Mouse (Mus musculus): ENCODE measurements around the gene Syngr1. TPM values are rescaled to one million over a fixed set of nuclear protein-coding genes. Genes with fewer than 3 reads are reported as not detected.
A peak's percentile ranks its signal among the peaks of the same experiment; 100 is the strongest.

Syngr1 gene
- polyA plus RNA-seq, 1 experiment from 2014 or later: 62.1 TPM

DNA sequence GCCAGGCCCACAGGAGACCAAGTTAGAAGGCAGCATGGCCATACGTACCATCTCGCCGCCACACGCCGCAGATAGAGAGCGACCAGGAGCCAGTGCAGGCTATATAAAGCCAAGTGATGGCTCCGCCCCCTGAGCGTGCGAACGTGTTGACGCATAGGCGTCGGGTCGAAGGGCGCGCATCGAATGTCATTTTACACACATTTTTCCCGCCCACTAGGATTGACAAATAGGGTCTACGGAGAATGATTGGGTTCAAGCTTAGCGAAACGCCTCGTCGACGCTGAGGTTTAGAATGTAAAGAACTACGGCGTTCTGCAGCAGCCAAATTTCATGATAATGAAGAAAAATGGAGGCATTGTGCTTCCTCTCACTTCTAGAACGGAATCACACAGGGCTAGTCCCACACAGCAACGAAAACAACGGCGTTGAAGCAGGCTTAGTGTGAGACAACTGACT lies 7.8 kb upstream of the Syngr1 start:
- Histone ChIP-seq H3K4me2 (peak overlapping the region; percentile 75), H3K4me3 (peak overlapping the region; percentile 59), H3K27ac (peak overlapping the region; percentile 98), H3K36me3 (replicated peaks) (peaks cover 25% of the 10 kb centered on the region), H3K9ac (peak overlapping the region; percentile 78), H3K4me1 (peaks cover 22% of the 10 kb centered on the region), H3K27me3 (replicated peaks) (no peaks in the 10 kb centered on the region), H3K9me3 (no peaks in the 10 kb centered on the region)
- peak; percentile 96 for ATAC-seq (replicated peaks)
- under 1% methylated on average over 30 of the region's 30 CpGs for WGBS

DNA sequence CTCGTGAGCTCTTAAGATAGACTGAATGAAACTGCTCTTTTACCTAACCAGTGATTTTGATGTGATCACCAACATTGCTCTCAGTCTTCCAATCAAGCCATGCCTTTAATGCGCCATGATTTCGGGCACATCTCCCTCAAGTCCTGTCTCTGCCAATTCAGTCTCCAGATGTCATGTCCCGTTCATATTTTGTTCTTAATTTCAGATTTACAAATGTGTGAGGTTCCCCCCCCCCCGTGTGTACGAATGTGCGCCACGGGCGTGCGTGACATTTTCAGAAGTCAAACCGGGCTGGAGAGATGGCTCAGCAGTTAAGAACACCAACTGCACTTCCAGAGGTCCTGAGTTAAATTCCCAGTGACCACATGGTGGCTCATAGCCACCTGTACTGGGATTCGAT lies 7.4 kb upstream of the Syngr1 start:
- Histone ChIP-seq H3K4me3 (peak overlapping the region; percentile 59), H3K36me3 (replicated peaks) (peaks cover 21% of the 10 kb centered on the region), H3K9me3 (no peaks in the 10 kb centered on the region), H3K4me2 (peak overlapping the region; percentile 75), H3K4me1 (peaks cover 22% of the 10 kb centered on the region), H3K27ac (peak overlapping the region; percentile 98), H3K27me3 (replicated peaks) (no peaks in the 10 kb centered on the region), H3K9ac (peak overlapping the region; percentile 61)
- peak; percentile 27 for ATAC-seq (replicated peaks)
- WGBS: under 1% methylated on average over 12 of the region's 12 CpGs

DNA sequence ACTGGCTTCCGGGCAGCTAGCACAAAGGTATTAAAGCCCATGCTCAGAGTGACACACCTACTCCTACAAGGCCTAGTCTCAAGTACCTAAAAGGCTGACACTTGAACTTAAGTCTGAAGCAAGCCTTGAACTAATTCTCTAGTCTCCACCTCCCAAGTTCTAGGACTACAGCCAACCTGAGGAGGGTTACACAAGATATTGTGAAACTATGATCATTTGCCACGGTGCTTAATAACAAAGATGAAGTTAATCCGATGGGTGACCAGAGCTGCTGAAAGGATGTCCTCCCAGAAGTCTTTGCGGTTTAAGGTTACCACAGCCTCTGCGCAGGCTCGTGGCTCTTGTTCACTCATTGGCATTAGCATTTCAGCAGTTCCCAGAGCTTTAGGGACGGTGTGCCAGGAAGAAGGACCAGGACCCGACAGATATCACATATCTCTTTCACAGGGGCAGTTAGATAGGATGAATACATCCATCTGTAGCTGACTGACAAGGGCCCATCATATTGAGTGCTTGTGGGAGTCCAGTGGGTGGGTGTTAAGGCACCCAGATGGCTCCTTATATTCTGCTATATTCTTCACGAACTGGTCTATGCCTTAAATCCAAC lies 3.6 kb upstream of the Syngr1 start:
- Histone ChIP-seq H3K9ac (no peak overlapping the region), H3K36me3 (replicated peaks) (no peaks in the 10 kb centered on the region), H3K27me3 (replicated peaks) (no peaks in the 10 kb centered on the region), H3K27ac (no peak overlapping the region), H3K4me3 (no peak overlapping the region), H3K4me1 (peaks cover 16% of the 10 kb centered on the region), H3K4me2 (no peak overlapping the region), H3K9me3 (no peaks in the 10 kb centered on the region)
- WGBS: 84% methylated on average over 9 of the region's 9 CpGs
- ATAC-seq (replicated peaks): no peak

DNA sequence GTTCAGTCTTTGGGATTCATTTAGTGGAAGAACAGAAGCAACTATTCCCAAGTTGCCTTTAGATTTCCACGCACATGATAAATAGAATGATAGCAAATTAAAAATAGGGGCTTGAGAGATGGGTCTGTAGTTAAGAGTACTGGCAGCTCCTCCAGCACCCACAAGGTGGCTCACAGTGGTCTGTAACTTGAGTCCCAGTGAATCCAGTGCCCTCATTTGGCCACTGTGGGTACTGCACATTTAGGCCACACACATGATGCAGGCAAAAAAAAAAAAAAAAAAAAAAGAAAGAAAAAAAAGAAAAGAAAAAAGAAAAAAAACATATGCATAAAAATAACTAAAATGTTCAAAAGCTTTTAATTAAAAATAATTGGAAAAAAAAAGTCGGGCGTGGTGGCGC lies 2.5 kb upstream of the Syngr1 start:
- H3K36me3 ChIP-seq (replicated peaks): no peaks in the 10 kb centered on the region
- H3K9ac ChIP-seq: no peak overlapping the region
- no peak overlapping the region for H3K27ac ChIP-seq
- no peaks in the 10 kb centered on the region for H3K27me3 ChIP-seq (replicated peaks)
- 29% methylated on average over 4 of the region's 4 CpGs for WGBS
- no peak for ATAC-seq (replicated peaks)
- H3K4me3 ChIP-seq: no peak overlapping the region
- H3K9me3 ChIP-seq: no peaks in the 10 kb centered on the region
- H3K4me1 ChIP-seq: peaks cover 26% of the 10 kb centered on the region
- H3K4me2 ChIP-seq: no peak overlapping the region

DNA sequence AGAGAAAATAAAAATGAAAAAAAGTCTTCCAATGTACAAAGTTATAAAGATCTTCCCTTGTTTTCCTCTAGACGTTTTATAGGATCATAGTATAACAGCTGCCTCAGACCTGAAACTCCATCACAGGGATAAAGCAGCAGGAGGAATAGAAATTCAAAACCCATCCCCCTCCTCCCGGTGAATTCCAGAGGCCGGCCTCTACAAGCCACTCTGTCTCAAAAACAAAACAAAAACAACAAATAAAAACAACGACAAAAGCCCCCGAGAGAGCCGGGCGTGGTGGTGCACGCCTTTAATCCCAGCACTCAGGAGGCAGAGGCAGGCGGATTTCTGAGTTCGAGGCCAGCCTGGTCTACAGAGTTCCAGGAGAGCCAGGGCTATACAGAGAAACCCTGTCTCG lies 979 bp upstream of the Syngr1 start:
- H3K27ac ChIP-seq: no peak overlapping the region
- ATAC-seq (replicated peaks): no peak
- 74% methylated on average over 11 of the region's 11 CpGs for WGBS
- H3K4me2 ChIP-seq: no peak overlapping the region
- no peaks in the 10 kb centered on the region for H3K27me3 ChIP-seq (replicated peaks)
- H3K9ac ChIP-seq: no peak overlapping the region
- peaks cover 27% of the 10 kb centered on the region for H3K4me1 ChIP-seq
- H3K36me3 ChIP-seq (replicated peaks): no peaks in the 10 kb centered on the region
- H3K9me3 ChIP-seq: no peaks in the 10 kb centered on the region
- H3K4me3 ChIP-seq: no peak overlapping the region

DNA sequence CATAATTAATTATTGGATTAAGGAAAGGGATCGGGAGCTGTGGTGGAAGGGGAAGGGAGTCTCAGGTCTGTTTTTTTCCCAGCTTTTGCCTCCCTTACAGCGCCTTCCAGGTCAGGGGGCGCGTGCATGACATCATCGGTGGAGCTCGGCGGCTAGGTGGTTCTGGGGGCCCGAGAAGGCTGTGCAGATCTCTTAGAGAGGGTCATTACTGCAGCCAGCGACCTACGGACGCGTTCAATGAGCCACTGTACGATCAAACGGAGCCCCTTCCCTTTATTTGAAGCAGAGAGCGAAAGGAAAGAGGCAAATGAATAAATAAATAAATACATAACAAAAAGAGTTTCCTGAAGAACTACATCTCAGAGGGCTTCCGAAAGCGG lies 403 bp upstream of the Syngr1 start:
- Histone ChIP-seq H3K4me2 (peak overlapping the region; percentile 78), H3K36me3 (replicated peaks) (no peaks in the 10 kb centered on the region), H3K9me3 (no peaks in the 10 kb centered on the region), H3K27ac (peak overlapping the region; percentile 67), H3K9ac (peak overlapping the region; percentile 82), H3K4me1 (peaks cover 27% of the 10 kb centered on the region), H3K4me3 (peak overlapping the region; percentile 85), H3K27me3 (replicated peaks) (no peaks in the 10 kb centered on the region)
- WGBS: under 1% methylated on average over 17 of the region's 17 CpGs
- ATAC-seq (replicated peaks): no peak

DNA sequence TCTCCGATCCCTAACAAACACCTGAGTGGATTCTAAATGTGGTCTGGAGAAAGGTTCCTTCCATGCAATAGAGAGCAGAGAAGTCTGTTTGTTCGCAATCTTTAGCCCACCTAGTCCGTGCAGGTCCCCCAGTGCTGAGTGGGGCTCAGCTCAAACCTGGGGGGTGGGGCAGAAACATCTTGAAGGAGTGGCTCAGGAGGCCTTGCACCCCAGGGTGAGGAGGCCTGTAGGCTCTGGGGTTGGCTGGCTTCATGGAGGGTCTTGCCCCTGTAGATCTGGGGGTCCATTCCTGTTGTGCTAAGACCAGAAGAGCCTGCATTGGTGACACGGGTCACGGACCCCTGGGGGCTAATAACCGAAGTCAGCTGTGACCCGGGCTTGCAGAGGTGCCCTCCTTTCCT lies 907 bp downstream of the Syngr1 start:
- Histone ChIP-seq H3K9me3 (no peaks in the 10 kb centered on the region), H3K4me1 (peaks cover 35% of the 10 kb centered on the region), H3K4me3 (peak overlapping the region; percentile 85), H3K4me2 (peak overlapping the region; percentile 78), H3K27me3 (replicated peaks) (no peaks in the 10 kb centered on the region), H3K9ac (peak overlapping the region; percentile 82), H3K36me3 (replicated peaks) (no peaks in the 10 kb centered on the region), H3K27ac (peak overlapping the region; percentile 67)
- 19% methylated on average over 7 of the region's 7 CpGs for WGBS
- ATAC-seq (replicated peaks): 0 out of 2 replicates have a peak, but pooled peaks have one; percentile 22

DNA sequence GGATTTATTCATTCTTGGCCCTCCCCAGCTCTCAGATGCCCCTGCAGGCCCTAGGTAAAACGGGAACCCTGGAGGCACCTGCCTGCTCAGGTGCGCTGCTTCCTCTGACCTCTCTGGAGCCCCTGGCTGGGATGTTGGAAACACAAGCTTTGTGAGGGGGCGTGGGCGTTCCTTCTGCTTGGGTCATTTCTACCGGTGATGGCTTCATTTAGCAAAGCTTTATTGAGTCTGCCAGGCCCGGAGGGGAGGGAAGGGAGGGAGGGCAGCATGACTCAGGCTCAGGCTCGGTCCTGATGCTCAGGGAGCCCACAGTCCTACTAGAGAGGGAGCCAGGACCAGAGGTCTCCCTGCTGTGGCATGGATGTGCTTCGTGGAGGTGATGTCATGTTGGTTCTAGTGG lies 1.5 kb downstream of the Syngr1 start:
- 12% methylated on average over 8 of the region's 8 CpGs for WGBS
- H3K9me3 ChIP-seq: no peaks in the 10 kb centered on the region
- peaks cover 40% of the 10 kb centered on the region for H3K4me1 ChIP-seq
- peak overlapping the region; percentile 85 for H3K4me3 ChIP-seq
- no peaks in the 10 kb centered on the region for H3K27me3 ChIP-seq (replicated peaks)
- peak overlapping the region; percentile 78 for H3K4me2 ChIP-seq
- no peaks in the 10 kb centered on the region for H3K36me3 ChIP-seq (replicated peaks)
- ATAC-seq (replicated peaks): no peak
- no peak overlapping the region for H3K27ac ChIP-seq
- peak overlapping the region; percentile 82 for H3K9ac ChIP-seq

DNA sequence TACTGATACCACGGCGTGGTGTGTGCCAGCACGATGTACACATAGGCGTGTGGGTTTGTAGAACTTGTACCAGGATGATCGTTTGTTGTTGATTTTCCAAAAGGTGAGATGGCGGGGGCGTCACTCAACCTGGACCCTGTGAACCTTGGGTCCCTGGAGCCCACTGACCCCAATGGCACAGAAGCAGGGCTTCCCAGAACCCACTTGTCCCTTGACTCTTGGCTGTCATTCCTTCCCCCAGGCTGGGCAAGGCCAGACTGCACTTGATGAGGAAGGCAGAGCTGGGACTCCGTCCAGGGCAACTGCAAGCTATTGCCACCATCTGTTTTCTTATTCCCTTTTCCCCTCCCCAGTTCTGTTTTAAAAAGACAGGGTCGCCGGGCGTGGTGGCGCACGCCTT lies 3.1 kb downstream of the Syngr1 start:
- no peaks in the 10 kb centered on the region for H3K27me3 ChIP-seq (replicated peaks)
- no peak overlapping the region for H3K27ac ChIP-seq
- H3K9ac ChIP-seq: no peak overlapping the region
- peaks cover 56% of the 10 kb centered on the region for H3K4me1 ChIP-seq
- no peak for ATAC-seq (replicated peaks)
- no peaks in the 10 kb centered on the region for H3K9me3 ChIP-seq
- no peak overlapping the region for H3K4me2 ChIP-seq
- no peak overlapping the region for H3K4me3 ChIP-seq
- WGBS: 90% methylated on average over 13 of the region's 13 CpGs
- H3K36me3 ChIP-seq (replicated peaks): no peaks in the 10 kb centered on the region

DNA sequence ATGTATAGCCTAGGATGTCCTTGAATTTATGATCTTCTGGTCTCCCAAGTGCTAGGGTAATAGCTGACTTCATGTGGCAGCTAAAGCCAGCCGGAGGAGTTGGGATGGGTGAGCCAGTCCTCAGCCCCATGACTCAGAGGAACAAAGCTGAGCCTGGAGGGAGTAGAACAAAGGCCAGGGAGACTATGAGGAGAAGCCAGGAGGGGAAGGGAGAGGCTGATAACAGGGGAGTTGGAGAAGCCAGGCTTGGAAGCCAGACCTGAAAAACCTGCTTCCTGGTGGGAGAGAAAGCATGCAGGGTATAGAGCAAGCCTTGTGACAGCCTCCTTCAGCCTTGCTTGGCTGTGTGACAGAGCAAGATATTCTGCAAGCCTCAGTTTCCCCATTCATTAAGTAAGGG lies 4.5 kb downstream of the Syngr1 start:
- no peak overlapping the region for H3K9ac ChIP-seq
- peaks cover 55% of the 10 kb centered on the region for H3K4me1 ChIP-seq
- H3K36me3 ChIP-seq (replicated peaks): no peaks in the 10 kb centered on the region
- H3K4me3 ChIP-seq: no peak overlapping the region
- WGBS: 76% methylated on average over 1 of the region's 1 CpGs
- no peak overlapping the region for H3K27ac ChIP-seq
- no peaks in the 10 kb centered on the region for H3K27me3 ChIP-seq (replicated peaks)
- H3K4me2 ChIP-seq: no peak overlapping the region
- ATAC-seq (replicated peaks): no peak
- no peaks in the 10 kb centered on the region for H3K9me3 ChIP-seq

DNA sequence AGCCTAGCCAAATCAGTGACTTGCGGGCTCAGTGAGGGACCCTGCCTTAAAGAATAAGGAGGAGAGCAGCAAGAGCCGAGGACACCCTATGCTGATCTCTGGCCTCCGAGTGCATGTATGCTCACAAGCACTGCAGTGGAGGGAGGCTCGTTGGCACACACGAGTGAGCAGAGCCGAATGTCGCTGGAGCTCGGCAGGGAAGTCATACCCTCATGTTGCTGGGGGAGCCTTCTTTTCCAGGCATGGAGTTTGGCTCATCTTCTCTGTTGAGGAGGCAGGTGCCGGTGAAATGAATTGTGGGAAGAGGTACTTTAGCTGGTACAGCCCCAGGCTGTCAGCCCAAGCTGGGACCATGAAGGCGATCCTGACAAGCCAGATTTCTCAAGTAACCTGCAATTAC lies 5.3 kb downstream of the Syngr1 start:
- H3K4me3 ChIP-seq: no peak overlapping the region
- 56% methylated on average over 10 of the region's 10 CpGs for WGBS
- no peak for ATAC-seq (replicated peaks)
- H3K9me3 ChIP-seq: no peaks in the 10 kb centered on the region
- no peak overlapping the region for H3K4me2 ChIP-seq
- H3K27ac ChIP-seq: no peak overlapping the region
- no peaks in the 10 kb centered on the region for H3K27me3 ChIP-seq (replicated peaks)
- peaks cover 52% of the 10 kb centered on the region for H3K4me1 ChIP-seq
- H3K36me3 ChIP-seq (replicated peaks): no peaks in the 10 kb centered on the region
- no peak overlapping the region for H3K9ac ChIP-seq

DNA sequence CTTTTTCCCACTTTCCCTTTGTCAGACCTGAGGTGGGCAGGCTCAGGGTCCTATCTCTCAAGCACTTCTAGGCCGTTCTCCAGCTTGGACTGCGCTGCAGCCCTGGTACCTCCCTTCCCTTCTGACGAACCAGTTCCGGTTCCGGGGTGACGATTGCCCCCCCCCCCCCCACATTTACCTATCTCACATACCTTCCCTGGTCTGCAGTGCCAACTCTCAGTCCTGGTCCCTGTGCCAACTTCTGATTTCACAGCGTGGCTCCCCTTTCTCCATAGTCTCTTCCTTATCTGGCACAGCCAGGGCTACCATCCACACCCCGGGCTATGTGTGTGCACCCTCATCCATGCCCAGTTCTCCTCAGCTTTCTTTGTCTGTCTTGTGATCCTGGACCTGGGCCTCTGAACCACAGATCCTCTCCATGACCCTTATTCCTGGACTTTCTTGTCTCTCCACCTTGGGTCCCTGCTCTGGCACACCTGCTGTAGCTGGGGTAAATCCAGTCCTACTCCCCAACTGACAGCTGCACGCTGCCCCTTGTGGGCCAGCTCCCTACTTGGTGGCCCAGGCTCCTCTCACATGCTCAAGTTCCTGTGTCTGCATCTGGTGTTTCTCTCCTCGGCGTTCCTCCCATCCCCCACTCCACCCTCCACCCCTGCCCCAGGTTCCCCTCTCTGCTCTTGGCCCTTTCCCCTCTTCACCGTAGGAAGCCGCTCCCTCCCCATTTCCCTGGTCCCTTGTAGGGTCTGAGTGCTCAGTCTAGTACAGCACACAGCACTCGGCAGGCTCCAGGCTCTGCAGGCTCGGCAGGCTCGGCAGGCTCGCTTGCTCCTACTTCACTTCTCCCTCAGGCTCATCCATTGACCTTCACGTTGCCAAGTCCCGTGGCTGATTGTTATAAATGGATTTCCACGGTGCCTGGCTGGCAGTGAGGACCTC lies 6.1 kb downstream of the Syngr1 start:
- Histone ChIP-seq H3K4me3 (no peak overlapping the region), H3K9ac (no peak overlapping the region), H3K4me2 (peak overlapping the region; percentile 20; the same call in 1 of the 2 replicates), H3K4me1 (peaks cover 46% of the 10 kb centered on the region), H3K27ac (peak overlapping the region; percentile 39; the same call in 1 of the 2 replicates), H3K27me3 (replicated peaks) (no peaks in the 10 kb centered on the region), H3K9me3 (no peaks in the 10 kb centered on the region), H3K36me3 (replicated peaks) (no peaks in the 10 kb centered on the region)
- peak; percentile 61 for ATAC-seq (replicated peaks)
- 28% methylated on average over 19 of the region's 20 CpGs for WGBS

Measured in midbrain, embryonic 15.5 days (tissue).